Mouse (Mus musculus): ENCODE measurements around the gene Hnf4a.

The Hnf4a gene

GRCm38 (mm10) chr2:163554425-163554982, 47.9 kb downstream of the Hnf4a start:
- no peak for DNase-seq

GRCm38 (mm10) chr2:163554996-163555395, 48.4 kb downstream of the Hnf4a start:
- no peak for DNase-seq

- peak; percentile 50 for DNase-seq
These were observed 48.8 kb downstream of the Hnf4a start for GRCm38 (mm10) chr2:163555417-163555816.

GRCm38 (mm10) chr2:163558548-163558947, 51.9 kb downstream of the Hnf4a start:
- no peak for DNase-seq

GRCm38 (mm10) chr2:163559236-163559635, 52.6 kb downstream of the Hnf4a start:
- DNase-seq: no peak

- DNase-seq: no peak
These were observed 53.6 kb downstream of the Hnf4a start for GRCm38 (mm10) chr2:163560247-163560646.

- no peak for DNase-seq
These were observed 54.8 kb downstream of the Hnf4a start for GRCm38 (mm10) chr2:163561258-163561948.

GRCm38 (mm10) chr2:163564646-163565045, 58.0 kb downstream of the Hnf4a start:
- DNase-seq: peak; percentile 31

- no peak for DNase-seq
These were observed 67.7 kb downstream of the Hnf4a start for GRCm38 (mm10) chr2:163574321-163574720.

GRCm38 (mm10) chr2:163575248-163575647, 68.6 kb downstream of the Hnf4a start:
- DNase-seq: peak; percentile 17

GRCm38 (mm10) chr2:163577986-163578385, 71.4 kb downstream of the Hnf4a start:
- no peak for DNase-seq

- DNase-seq: no peak
These were observed 73.7 kb downstream of the Hnf4a start for GRCm38 (mm10) chr2:163580069-163580945.

GRCm38 (mm10) chr2:163583226-163584087, 76.8 kb downstream of the Hnf4a start:
- no peak for DNase-seq

- no peak for DNase-seq
These were observed 77.4 kb downstream of the Hnf4a start for GRCm38 (mm10) chr2:163584088-163584426.

- peak; percentile 64 for DNase-seq
These were observed 80.0 kb downstream of the Hnf4a start for GRCm38 (mm10) chr2:163586384-163587261.

- no peak for DNase-seq
These were observed 80.9 kb downstream of the Hnf4a start for GRCm38 (mm10) chr2:163587506-163587905.

- no peak for DNase-seq
These were observed 83.6 kb downstream of the Hnf4a start for GRCm38 (mm10) chr2:163590211-163590610.

GRCm38 (mm10) chr2:163590996-163591395, 84.4 kb downstream of the Hnf4a start:
- no peak for DNase-seq

GRCm38 (mm10) chr2:163592084-163592483, 85.5 kb downstream of the Hnf4a start:
- DNase-seq: peak; percentile 39

- DNase-seq: no peak
These were observed 87.2 kb downstream of the Hnf4a start for GRCm38 (mm10) chr2:163593636-163594282.

- no peak for DNase-seq
These were observed 88.5 kb downstream of the Hnf4a start for GRCm38 (mm10) chr2:163595119-163595518.
